8 mouse cellular contexts compared by ENCODE assay signal in the genomic region with DNA sequence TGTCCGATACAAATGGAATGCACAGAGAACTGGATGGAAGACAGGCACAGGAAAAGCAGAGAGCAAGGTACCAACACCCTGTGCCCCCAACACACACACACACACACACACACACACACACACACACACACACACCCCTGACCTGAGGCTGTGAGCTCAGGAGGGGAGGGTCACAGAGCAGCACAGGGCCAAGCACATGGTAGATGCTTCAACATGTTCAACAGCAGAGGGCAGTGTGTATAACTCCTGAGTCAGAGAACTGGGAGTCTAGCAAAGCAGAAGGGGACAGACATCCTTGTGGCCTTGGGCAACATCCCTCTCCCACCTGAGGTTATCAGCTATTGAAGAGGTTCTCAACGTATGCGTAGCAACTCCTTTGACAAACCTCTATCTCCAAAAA. TPM values are rescaled to one million over a fixed set of nuclear protein-coding genes. Genes with fewer than 3 reads are reported as not detected.
A peak's percentile ranks its signal among the peaks of the same experiment; 100 is the strongest.
DNase-seq lines count a peak whose midpoint lies in the region; ATAC-seq and TF ChIP-seq lines count a peak whose summit lies in the region.

No protein-coding gene starts in this region.

- no peak overlapping the region for H3K9ac ChIP-seq in heart, embryonic 16.5 days (ENCODE audit: low read length)
- no peak overlapping the region for H3K9ac ChIP-seq in MEL (ENCODE audit: control insufficient read depth, low read depth, low read length, poor library complexity, severe bottlenecking)
- no peak overlapping the region for H3K9ac ChIP-seq in forebrain, embryonic 11.5 days (ENCODE audit: low read length)
- no peak overlapping the region for H3K9ac ChIP-seq in neural tube, embryonic 13.5 days

- no peaks in the 10 kb centered on the region for H3K4me1 ChIP-seq in heart, embryonic 16.5 days (ENCODE audit: control insufficient read depth, insufficient read depth, low read length)
- no peaks in the 10 kb centered on the region for H3K4me1 ChIP-seq in MEL (ENCODE audit: control insufficient read depth in 1 of 2, insufficient read depth in 2 of 2, low read length in 2 of 2)
- no peaks in the 10 kb centered on the region for H3K4me1 ChIP-seq in forebrain, embryonic 11.5 days (replicated peaks; ENCODE audit: control insufficient read depth, insufficient read depth, low read length)
- H3K4me1 ChIP-seq in neural tube, embryonic 13.5 days (replicated peaks) = no peaks in the 10 kb centered on the region; the same call in 1 of the 2 replicates

- H3K4me2 ChIP-seq in heart, embryonic 16.5 days (ENCODE audit: low read depth, low read length) = no peak overlapping the region
- no peak overlapping the region for H3K4me2 ChIP-seq in forebrain, embryonic 11.5 days (ENCODE audit: low read depth, low read length, severe bottlenecking)
- H3K4me2 ChIP-seq in neural tube, embryonic 13.5 days = no peak overlapping the region

- H3K4me3 ChIP-seq in heart, embryonic 16.5 days (ENCODE audit: low read length) = no peak overlapping the region
- no peak overlapping the region for H3K4me3 ChIP-seq in MEL (ENCODE audit: control insufficient read depth in 1 of 2, insufficient read depth in 1 of 2, low read depth in 2 of 2, low read length in 2 of 2)
- no peak overlapping the region for H3K4me3 ChIP-seq in forebrain, embryonic 11.5 days (ENCODE audit: low read depth, low read length)
- no peak overlapping the region for H3K4me3 ChIP-seq in neural tube, embryonic 13.5 days

- DNase-seq in heart, postnatal 36 days = no peak
- DNase-seq in MEL (ENCODE audit: low read depth, low spot score) = peak; percentile 53
- peak; percentile 55 for DNase-seq in forebrain, embryonic 11.5 days (ENCODE audit: low spot score)
- DNase-seq in kidney, postnatal 25 days = peak; percentile 46 to 52
- no peak for DNase-seq in spleen, postnatal 4 days (ENCODE audit: low spot score in 2 of 2)
- no peak for DNase-seq in ovary, postnatal 14 days (ENCODE audit: low spot score)

- no peaks in the 10 kb centered on the region for H3K27me3 ChIP-seq in heart, embryonic 16.5 days (ENCODE audit: control insufficient read depth, insufficient read depth, low read length)
- H3K27me3 ChIP-seq in MEL (ENCODE audit: control insufficient read depth in 1 of 2, insufficient read depth in 2 of 2, low read length in 2 of 2) = no peaks in the 10 kb centered on the region
- H3K27me3 ChIP-seq in forebrain, embryonic 11.5 days (ENCODE audit: control insufficient read depth, insufficient read depth, low read length) = no peaks in the 10 kb centered on the region
- no peaks in the 10 kb centered on the region for H3K27me3 ChIP-seq in neural tube, embryonic 13.5 days

- H3K36me3 ChIP-seq in heart, embryonic 16.5 days (ENCODE audit: control insufficient read depth, insufficient read depth) = no peaks in the 10 kb centered on the region
- no peaks in the 10 kb centered on the region for H3K36me3 ChIP-seq in MEL (ENCODE audit: control insufficient read depth in 1 of 2, insufficient read depth in 2 of 2, low read length in 2 of 2)
- H3K36me3 ChIP-seq in forebrain, embryonic 11.5 days (ENCODE audit: control insufficient read depth, insufficient read depth, low read length) = no peaks in the 10 kb centered on the region
- H3K36me3 ChIP-seq in neural tube, embryonic 13.5 days = peaks cover 13% of the 10 kb centered on the region

- ATAC-seq in heart, embryonic 16.5 days (replicated peaks; ENCODE audit: extremely low read depth, insufficient read depth, low FRiP score) = peak; percentile 67; the same call in 1 of the 2 replicates
- peak; percentile 44; the same call in 1 of the 2 replicates for ATAC-seq in forebrain, embryonic 11.5 days (replicated peaks; ENCODE audit: low FRiP score)
- peak; percentile 71 for ATAC-seq in neural tube, embryonic 13.5 days (ENCODE audit: low read depth)

- no peak overlapping the region for H3K27ac ChIP-seq in heart, embryonic 16.5 days (ENCODE audit: low read length)
- H3K27ac ChIP-seq in MEL (ENCODE audit: control insufficient read depth, low read depth, low read length) = no peak overlapping the region
- H3K27ac ChIP-seq in forebrain, embryonic 11.5 days (ENCODE audit: low read depth, low read length) = no peak overlapping the region
- no peak overlapping the region for H3K27ac ChIP-seq in neural tube, embryonic 13.5 days (replicated peaks)

- TF ChIP-seq CTCF in MEL (IDR thresholded peaks at IDR 0.05 in 2 of 3, conservative IDR thresholded peaks at IDR 0.05 in 1 of 3; ENCODE audit: control insufficient read depth in 1 of 3, insufficient read depth in 1 of 3, low read depth in 2 of 3, low read length in 3 of 3, poor library complexity in 1 of 3, severe bottlenecking in 1 of 3) = peak; percentile 52 to 73 (median 54)

- no peak for TF ChIP-seq EP300 in MEL (IDR thresholded peaks at IDR 0.05; ENCODE audit: low read depth in 1 of 2, low read length in 2 of 2)

- peak; percentile 53 for TF ChIP-seq RAD21 in MEL (IDR thresholded peaks at IDR 0.05; ENCODE audit: low read depth, low read length)

- intact Hi-C loops in heart, postnatal 36 days (cut with DNase I) = no loop called here

- H3K79me2 ChIP-seq in MEL (ENCODE audit: control insufficient read depth, insufficient read depth, low read length, poor library complexity) = no peaks in the 10 kb centered on the region

- H3K9me3 ChIP-seq in heart, embryonic 16.5 days (replicated peaks; ENCODE audit: control insufficient read depth, low read length) = no peaks in the 10 kb centered on the region
- no peaks in the 10 kb centered on the region for H3K9me3 ChIP-seq in MEL (replicated peaks; ENCODE audit: insufficient read depth, low read length)
- no peaks in the 10 kb centered on the region for H3K9me3 ChIP-seq in forebrain, embryonic 11.5 days (ENCODE audit: control insufficient read depth, low read length)
- no peaks in the 10 kb centered on the region for H3K9me3 ChIP-seq in neural tube, embryonic 13.5 days

- TF ChIP-seq POLR2A in MEL (IDR thresholded peaks at IDR 0.05; ENCODE audit: control insufficient read depth in 1 of 2, insufficient read depth in 1 of 2, low read depth in 1 of 2, low read length in 2 of 2, poor library complexity in 1 of 2) = no peak

- 66% methylated on average over 3 of the region's 3 CpGs for WGBS in heart, embryonic 16.5 days
- WGBS in forebrain, embryonic 11.5 days = 78% methylated on average over 3 of the region's 3 CpGs
- WGBS in neural tube, embryonic 13.5 days = 77% methylated on average over 3 of the region's 3 CpGs

TF ChIP-seq in MEL, 35 proteins besides CTCF, POLR2A, EP300 and RAD21:
- no peak for TF ChIP-seq UBTF (IDR thresholded peaks at IDR 0.05; ENCODE audit: borderline replicate concordance, insufficient read depth, low read depth, low read length)
- TF ChIP-seq USF2 (IDR thresholded peaks at IDR 0.05; ENCODE audit: borderline replicate concordance in 1 of 2, insufficient read depth in 1 of 2, low read depth in 1 of 2, low read length in 2 of 2) = no peak
- peak; percentile 90 for TF ChIP-seq MYC (IDR thresholded peaks at IDR 0.05; ENCODE audit: low read depth, low read length)
- no peak for TF ChIP-seq MXI1 (IDR thresholded peaks at IDR 0.05; ENCODE audit: low read depth, low read length)
- TF ChIP-seq SMC3 (IDR thresholded peaks at IDR 0.05; ENCODE audit: low read depth, low read length) = peak; percentile 84
- no peak for TF ChIP-seq MYB (IDR thresholded peaks at IDR 0.05; ENCODE audit: low read depth, low read length)
- TF ChIP-seq USF1 (IDR thresholded peaks at IDR 0.05; ENCODE audit: low read depth, low read length) = no peak
- TF ChIP-seq MAX (IDR thresholded peaks at IDR 0.05; ENCODE audit: low read length) = peak; percentile 43; the same call in 1 of the 2 replicates
- no peak for TF ChIP-seq NELFE (IDR thresholded peaks at IDR 0.05; ENCODE audit: low read depth, low read length)
- no peak for TF ChIP-seq MAZ (IDR thresholded peaks at IDR 0.05; ENCODE audit: low read depth, low read length)
- TF ChIP-seq ZC3H11A (IDR thresholded peaks at IDR 0.05; ENCODE audit: low read depth, low read length) = peak; percentile 52

RNA-seq across cellular contexts. Expression of gene Katnb1, which starts 32.8 kb away (rescaled TPM):
- 17.1 and 19.1 TPM in 2 replicates for polyA plus RNA-seq in heart, embryonic 16.5 days (2015; fragmentation: Nextera tagmentation; extraction: Ambion mirVana)
- total RNA-seq in heart, postnatal 36 days (2021) = 1 to 10 TPM; 7.2 to 7.5 TPM
- total RNA-seq in MEL (2012; rRNA removed) = 13.6 and 14.2 TPM in 2 replicates
- 10 to 100 TPM in 1 of 2 experiments, not detected in 1; 23.8 TPM for polyA plus RNA-seq in MEL (2012; ENCODE audit: insufficient read depth in 1 of 2, insufficient read length in 2 of 2, low read depth in 1 of 2, low replicate concordance in 2 of 2, missing spikeins in 1 of 2)
- 37.3 and 37.5 TPM in 2 replicates for polyA plus RNA-seq in forebrain, embryonic 11.5 days (2014; fragmentation: Nextera tagmentation; extraction: Ambion mirVana)
- polyA plus RNA-seq in neural tube, embryonic 13.5 days (2015; fragmentation: Nextera tagmentation; extraction: Ambion mirVana) = 37.9 and 41.4 TPM in 2 replicates

RNA-seq across cellular contexts. Expression of gene Drc7, which starts 58.8 kb away (rescaled TPM):
- 0.46 and 0.56 TPM in 2 replicates for polyA plus RNA-seq in heart, embryonic 16.5 days (2015; fragmentation: Nextera tagmentation; extraction: Ambion mirVana)
- not detected for total RNA-seq in heart, postnatal 36 days (2021)
- total RNA-seq in MEL (2012; rRNA removed) = 0.04 TPM in 1 of 2 replicates, not detected in the other
- under 1 TPM in 1 of 2 experiments, not detected in 1; 0.07 TPM for polyA plus RNA-seq in MEL (2012; ENCODE audit: insufficient read depth in 1 of 2, insufficient read length in 2 of 2, low read depth in 1 of 2, low replicate concordance in 2 of 2, missing spikeins in 1 of 2)
- 0.12 TPM in 1 of 2 replicates, not detected in the other for polyA plus RNA-seq in forebrain, embryonic 11.5 days (2014; fragmentation: Nextera tagmentation; extraction: Ambion mirVana)
- polyA plus RNA-seq in neural tube, embryonic 13.5 days (2015; fragmentation: Nextera tagmentation; extraction: Ambion mirVana) = 0.18 and 0.26 TPM in 2 replicates

Comparison
In these comparisons a context has a peak if more than half of its experiments do, and no peak if none do; other contexts are left out.
1. DNase-seq: peak in MEL (single experiment), forebrain, embryonic 11.5 days (single experiment) and kidney, postnatal 25 days (2 of 2); none in heart, postnatal 36 days (0 of 2), spleen, postnatal 4 days (0 of 2) and ovary, postnatal 14 days (single experiment).
2. Peak in every context shown above with its lines, with median percentiles within 50 percentile points of each other: ATAC-seq.